Mouse (Mus musculus): ENCODE measurements around the gene Gnai3. TPM values are rescaled to one million over a fixed set of nuclear protein-coding genes. Genes with fewer than 3 reads are reported as not detected.

Gene Gnai3
- polyA plus RNA-seq (2014; fragmentation: Nextera tagmentation; extraction: Ambion mirVana): 157 and 172 TPM in 2 replicates

- DNase-seq (ENCODE audit: low spot score) (peak; percentile 98), ATAC-seq (ENCODE audit: low read depth) (peak; percentile 97)
- peak within 1 kb of the TSS; percentile 78 for H3K9ac ChIP-seq (ENCODE audit: low read depth, low read length)
- peaks cover 11% of the 10 kb centered on the region; the same call in 1 of the 2 replicates for H3K4me1 ChIP-seq (ENCODE audit: control insufficient read depth, insufficient read depth, low read length)
- under 1% methylated on average over 54 of the region's 63 CpGs for WGBS
- no peaks in the 10 kb centered on the region for H3K27me3 ChIP-seq (replicated peaks; ENCODE audit: control insufficient read depth, insufficient read depth, low read length)
- no peaks in the 10 kb centered on the region for H3K9me3 ChIP-seq (ENCODE audit: control insufficient read depth, low read length)
- peak within 1 kb of the TSS; percentile 89 for H3K27ac ChIP-seq (replicated peaks; ENCODE audit: low read depth, low read length)
- peak within 1 kb of the TSS; percentile 94 for H3K4me3 ChIP-seq (ENCODE audit: low read depth, low read length)
- peak within 1 kb of the TSS; percentile 88 for H3K4me2 ChIP-seq (ENCODE audit: low read depth, low read length)
- H3K36me3 ChIP-seq (ENCODE audit: control insufficient read depth, insufficient read depth, low read length): 0 out of 2 replicates have a peak, but pooled peaks cover 5% of the 10 kb centered on the region
Measured at GRCm38 (mm10) chr3:108145534-108146445, at the start of gene Gnai3. Gnai3 (minus strand) TSS chr3:108146146.

GRCm38 (mm10) chr3:108195287-108195686 is 49.3 kb upstream of the Gnai3 start:
- H3K9ac ChIP-seq (ENCODE audit: low read depth, low read length): no peak overlapping the region
- H3K4me3 ChIP-seq (ENCODE audit: low read depth, low read length): no peak overlapping the region
- ATAC-seq (ENCODE audit: low read depth) (no peak), DNase-seq (ENCODE audit: low spot score) (no peak)
- H3K4me1 ChIP-seq (ENCODE audit: control insufficient read depth, insufficient read depth, low read length): no peaks in the 10 kb centered on the region; the same call in 1 of the 2 replicates
- H3K27me3 ChIP-seq (replicated peaks; ENCODE audit: control insufficient read depth, insufficient read depth, low read length): no peaks in the 10 kb centered on the region
- H3K36me3 ChIP-seq (ENCODE audit: control insufficient read depth, insufficient read depth, low read length): 0 out of 2 replicates have a peak, but pooled peaks cover 12% of the 10 kb centered on the region
- WGBS: 73% methylated on average over 4 of the region's 4 CpGs
- no peak overlapping the region for H3K4me2 ChIP-seq (ENCODE audit: low read depth, low read length)
- H3K27ac ChIP-seq (replicated peaks; ENCODE audit: low read depth, low read length): no peak overlapping the region
- H3K9me3 ChIP-seq (ENCODE audit: control insufficient read depth, low read length): no peaks in the 10 kb centered on the region

GRCm38 (mm10) chr3:108193686-108194085 is 47.7 kb upstream of the Gnai3 start:
- Histone ChIP-seq H3K9me3 (ENCODE audit: control insufficient read depth, low read length) (no peaks in the 10 kb centered on the region), H3K4me2 (ENCODE audit: low read depth, low read length) (no peak overlapping the region), H3K9ac (ENCODE audit: low read depth, low read length) (no peak overlapping the region), H3K36me3 (ENCODE audit: control insufficient read depth, insufficient read depth, low read length) (0 out of 2 replicates have a peak, but pooled peaks cover 6% of the 10 kb centered on the region), H3K27ac (replicated peaks; ENCODE audit: low read depth, low read length) (no peak overlapping the region), H3K27me3 (replicated peaks; ENCODE audit: control insufficient read depth, insufficient read depth, low read length) (no peaks in the 10 kb centered on the region), H3K4me3 (ENCODE audit: low read depth, low read length) (no peak overlapping the region), H3K4me1 (ENCODE audit: control insufficient read depth, insufficient read depth, low read length) (no peaks in the 10 kb centered on the region; the same call in 1 of the 2 replicates)
- DNase-seq (ENCODE audit: low spot score) (no peak), ATAC-seq (ENCODE audit: low read depth) (no peak)
- 69% methylated on average over 4 of the region's 4 CpGs for WGBS

- Histone ChIP-seq H3K9ac (ENCODE audit: low read depth, low read length) (0 out of 2 replicates have a peak overlapping the region, but pooled peaks have one; percentile 23), H3K9me3 (ENCODE audit: control insufficient read depth, low read length) (no peaks in the 10 kb centered on the region), H3K36me3 (ENCODE audit: control insufficient read depth, insufficient read depth, low read length) (no peaks in the 10 kb centered on the region), H3K4me3 (ENCODE audit: low read depth, low read length) (no peak overlapping the region), H3K27me3 (replicated peaks; ENCODE audit: control insufficient read depth, insufficient read depth, low read length) (no peaks in the 10 kb centered on the region; the same call in 1 of the 2 replicates), H3K4me2 (ENCODE audit: low read depth, low read length) (no peak overlapping the region), H3K27ac (replicated peaks; ENCODE audit: low read depth, low read length) (no peak overlapping the region), H3K4me1 (ENCODE audit: control insufficient read depth, insufficient read depth, low read length) (peaks cover 8% of the 10 kb centered on the region; the same call in 1 of the 2 replicates)
- ATAC-seq (ENCODE audit: low read depth) (no peak), DNase-seq (ENCODE audit: low spot score) (no peak)
- 56% methylated on average over 5 of the region's 5 CpGs for WGBS
Measured at GRCm38 (mm10) chr3:108189897-108190296, 44.0 kb upstream of the Gnai3 start.

GRCm38 (mm10) chr3:108188716-108189490 is 43.0 kb upstream of the Gnai3 start:
- DNase-seq (ENCODE audit: low spot score) (no peak), ATAC-seq (ENCODE audit: low read depth) (no peak)
- WGBS: 62% methylated on average over 9 of the region's 9 CpGs
- peaks cover 8% of the 10 kb centered on the region; the same call in 1 of the 2 replicates for H3K4me1 ChIP-seq (ENCODE audit: control insufficient read depth, insufficient read depth, low read length)
- H3K9ac ChIP-seq (ENCODE audit: low read depth, low read length): no peak overlapping the region
- no peak overlapping the region for H3K4me3 ChIP-seq (ENCODE audit: low read depth, low read length)
- no peak overlapping the region for H3K4me2 ChIP-seq (ENCODE audit: low read depth, low read length)
- no peak overlapping the region for H3K27ac ChIP-seq (replicated peaks; ENCODE audit: low read depth, low read length)
- no peaks in the 10 kb centered on the region; the same call in 1 of the 2 replicates for H3K27me3 ChIP-seq (replicated peaks; ENCODE audit: control insufficient read depth, insufficient read depth, low read length)
- no peaks in the 10 kb centered on the region for H3K36me3 ChIP-seq (ENCODE audit: control insufficient read depth, insufficient read depth, low read length)
- H3K9me3 ChIP-seq (ENCODE audit: control insufficient read depth, low read length): no peaks in the 10 kb centered on the region

GRCm38 (mm10) chr3:108187111-108187795 is 41.3 kb upstream of the Gnai3 start:
- 58% methylated on average over 20 of the region's 20 CpGs for WGBS

GRCm38 (mm10) chr3:108186098-108187047 is 40.4 kb upstream of the Gnai3 start, which contains the start of gene Amigo1:
Amigo1 (plus strand) TSS chr3:108186335.
- H3K4me3 ChIP-seq (ENCODE audit: low read depth, low read length): peak within 1 kb of the TSS; percentile 72
- H3K36me3 ChIP-seq (ENCODE audit: control insufficient read depth, insufficient read depth, low read length): no peaks in the 10 kb centered on the region
- H3K9me3 ChIP-seq (ENCODE audit: control insufficient read depth, low read length): no peaks in the 10 kb centered on the region
- H3K27ac ChIP-seq (replicated peaks; ENCODE audit: low read depth, low read length): no peak within 1 kb of the TSS
- H3K4me2 ChIP-seq (ENCODE audit: low read depth, low read length): peak within 1 kb of the TSS; percentile 90
- peak; percentile 55 for ATAC-seq (ENCODE audit: low read depth)
- peak; percentile 41 for DNase-seq (ENCODE audit: low spot score)
- H3K4me1 ChIP-seq (ENCODE audit: control insufficient read depth, insufficient read depth, low read length): peaks cover 8% of the 10 kb centered on the region; the same call in 1 of the 2 replicates
- H3K9ac ChIP-seq (ENCODE audit: low read depth, low read length): peak within 1 kb of the TSS; percentile 78
- H3K27me3 ChIP-seq (replicated peaks; ENCODE audit: control insufficient read depth, insufficient read depth, low read length): no peaks in the 10 kb centered on the region; the same call in 1 of the 2 replicates
- WGBS: 2% methylated on average over 42 of the region's 100 CpGs

More at GRCm38 (mm10) chr3:108187111-108187795, 41.3 kb upstream of the Gnai3 start:
- Histone ChIP-seq H3K4me1 (ENCODE audit: control insufficient read depth, insufficient read depth, low read length) (peaks cover 8% of the 10 kb centered on the region; the same call in 1 of the 2 replicates), H3K4me2 (ENCODE audit: low read depth, low read length) (peak overlapping the region; percentile 90), H3K27ac (replicated peaks; ENCODE audit: low read depth, low read length) (no peak overlapping the region), H3K27me3 (replicated peaks; ENCODE audit: control insufficient read depth, insufficient read depth, low read length) (no peaks in the 10 kb centered on the region; the same call in 1 of the 2 replicates), H3K9ac (ENCODE audit: low read depth, low read length) (peak overlapping the region; percentile 78; the same call in 1 of the 2 replicates), H3K9me3 (ENCODE audit: control insufficient read depth, low read length) (no peaks in the 10 kb centered on the region), H3K36me3 (ENCODE audit: control insufficient read depth, insufficient read depth, low read length) (no peaks in the 10 kb centered on the region), H3K4me3 (ENCODE audit: low read depth, low read length) (peak overlapping the region; percentile 72)
- ATAC-seq (ENCODE audit: low read depth) (no peak), DNase-seq (ENCODE audit: low spot score) (no peak)
